Mouse (Mus musculus) MEL (cell line): Measurements from ENCODE around the gene Rmnd1. TPM values are rescaled to one million over a fixed set of nuclear protein-coding genes. Genes with fewer than 3 reads are reported as not detected.

ENCODE experiments used
- DNase-seq: peaks from one replicate; pipeline ENCODE4 v3.0.0; 2011; ENCODE audit warnings: low read depth, low spot score
- H3K27ac ChIP-seq: 2 replicates; pipeline ENCODE4 v1.5.1; 2012; ENCODE audit warnings: low read depth, mild to moderate bottlenecking, control low read depth, low read length, moderate library complexity; ENCODE audit not compliant: control insufficient read depth
- H3K27me3 ChIP-seq, 2 experiments: fragments of 150-350 bp in 1 of 2; sonication (generic) in 1 of 2; 2 replicates each; pipeline ENCODE4 v1.6.1; 2012; ENCODE audit warnings: low read length in 2 of 2, mild to moderate bottlenecking in 2 of 2, improper control_type of control experiment in 1 of 2, moderate library complexity in 1 of 2; ENCODE audit not compliant: insufficient read depth in 2 of 2, control insufficient read depth in 1 of 2
- H3K36me3 ChIP-seq, 2 experiments: 2 replicates each; pipeline ENCODE4 v1.6.1; 2012 to 2014; ENCODE audit warnings: low read length in 2 of 2, improper control_type of control experiment in 1 of 2, inconsistent platforms in 1 of 2, mild to moderate bottlenecking in 1 of 2; ENCODE audit not compliant: insufficient read depth in 2 of 2, control insufficient read depth in 1 of 2
- H3K4me1 ChIP-seq, 2 experiments: fragments of 150-350 bp in 1 of 2; sonication (generic) in 1 of 2; 2 replicates each; pipeline ENCODE4 v1.6.1; 2012; ENCODE audit warnings: low read length in 2 of 2, improper control_type of control experiment in 1 of 2, mild to moderate bottlenecking in 1 of 2; ENCODE audit not compliant: insufficient read depth in 2 of 2, control insufficient read depth in 1 of 2
- H3K4me3 ChIP-seq, 2 experiments: fragments of 150-350 bp in 1 of 2; sonication (generic) in 1 of 2; 2 replicates each; pipeline ENCODE4 v1.5.1; 2012; ENCODE audit warnings: low read depth in 2 of 2, low read length in 2 of 2, mild to moderate bottlenecking in 2 of 2, moderate library complexity in 2 of 2, control low read depth in 1 of 2, improper control_type of control experiment in 1 of 2; ENCODE audit not compliant: control insufficient read depth in 1 of 2, insufficient read depth in 1 of 2
- H3K79me2 ChIP-seq: 2 replicates; pipeline ENCODE4 v1.6.1; 2012; ENCODE audit warnings: mild to moderate bottlenecking, low read length, moderate library complexity; ENCODE audit not compliant: control insufficient read depth, poor library complexity, insufficient read depth
- H3K9ac ChIP-seq: 2 replicates; pipeline ENCODE4 v1.6.1; 2012; ENCODE audit warnings: low read depth, mild to moderate bottlenecking, control low read depth, low read length, moderate library complexity; ENCODE audit not compliant: control insufficient read depth, poor library complexity, severe bottlenecking
- H3K9me3 ChIP-seq: fragments of 150-350 bp; sonication (generic); replicated peaks from 2 replicates; pipeline ENCODE4 v1.6.1; 2012; ENCODE audit warnings: mild to moderate bottlenecking, low read length, improper control_type of control experiment, moderate library complexity; ENCODE audit not compliant: insufficient read depth
- BHLHE40 ChIP-seq: IDR thresholded peaks from 2 replicates; pipeline ENCODE4 v1.6.1; 2012; ENCODE audit warnings: low read depth, mild to moderate bottlenecking, inconsistent platforms, low read length, improper control_type of control experiment, borderline replicate concordance
- CHD1 ChIP-seq: IDR thresholded peaks from 2 replicates; pipeline ENCODE4 v1.6.1; 2012; ENCODE audit warnings: low read depth, mild to moderate bottlenecking, inconsistent platforms, low read length, improper control_type of control experiment
- CTCF ChIP-seq, 3 experiments: IDR thresholded peaks in 2 of 3; conservative IDR thresholded peaks in 1 of 3; 2 replicates each; pipeline ENCODE4 v1.5.1; 2011 to 2012; ENCODE audit warnings: low read length in 3 of 3, low read depth in 2 of 3, mild to moderate bottlenecking in 2 of 3, improper control_type of control experiment in 1 of 3, inconsistent platforms in 1 of 3, mixed read lengths in 1 of 3, moderate library complexity in 1 of 3; ENCODE audit not compliant: control insufficient read depth in 1 of 3, insufficient read depth in 1 of 3, poor library complexity in 1 of 3, severe bottlenecking in 1 of 3
- E2F4 ChIP-seq: IDR thresholded peaks from 2 replicates; pipeline ENCODE4 v1.6.1; 2011; ENCODE audit warnings: low read depth, low read length, improper control_type of control experiment, borderline replicate concordance
- ELF1 ChIP-seq: IDR thresholded peaks from 2 replicates; pipeline ENCODE4 v1.6.1; 2014; ENCODE audit warnings: low read depth, mild to moderate bottlenecking, inconsistent platforms, low read length, improper control_type of control experiment, moderate library complexity
- EP300 ChIP-seq, 2 experiments: IDR thresholded peaks; 2 replicates each; pipeline ENCODE4 v1.6.1; 2011; ENCODE audit warnings: improper control_type of control experiment in 2 of 2, low read length in 2 of 2, low read depth in 1 of 2, mild to moderate bottlenecking in 1 of 2
- GABPA ChIP-seq: IDR thresholded peaks from 2 replicates; pipeline ENCODE4 v1.6.1; 2012; ENCODE audit warnings: low read depth, mild to moderate bottlenecking, inconsistent platforms, low read length, improper control_type of control experiment, moderate library complexity
- GATA1 ChIP-seq: IDR thresholded peaks from 2 replicates; pipeline ENCODE4 v1.6.1; 2011; ENCODE audit warnings: low read depth, low read length, improper control_type of control experiment
- MAX ChIP-seq: IDR thresholded peaks from 2 replicates; pipeline ENCODE4 v1.6.1; 2011; ENCODE audit warnings: low read length, improper control_type of control experiment
- MAZ ChIP-seq: IDR thresholded peaks from 2 replicates; pipeline ENCODE4 v1.6.1; 2012; ENCODE audit warnings: low read depth, mild to moderate bottlenecking, inconsistent platforms, low read length, improper control_type of control experiment
- MXI1 ChIP-seq: IDR thresholded peaks from 2 replicates; pipeline ENCODE4 v1.6.1; 2011; ENCODE audit warnings: mild to moderate bottlenecking, low read depth, low read length, improper control_type of control experiment
- MYC ChIP-seq: IDR thresholded peaks from 2 replicates; pipeline ENCODE4 v1.6.1; 2011; ENCODE audit warnings: low read depth, mild to moderate bottlenecking, low read length, improper control_type of control experiment, moderate library complexity
- NELFE ChIP-seq: IDR thresholded peaks from 2 replicates; pipeline ENCODE4 v1.6.1; 2011; ENCODE audit warnings: low read depth, low read length, improper control_type of control experiment
- POLR2AphosphoS5 ChIP-seq: IDR thresholded peaks from 2 replicates; pipeline ENCODE4 v1.6.1; 2012; ENCODE audit warnings: low read depth, borderline replicate concordance, mild to moderate bottlenecking, inconsistent platforms, low read length, moderate library complexity, mixed read lengths
- TBP ChIP-seq: IDR thresholded peaks from 2 replicates; pipeline ENCODE4 v1.8.0; 2011; ENCODE audit warnings: low read depth, low read length, improper control_type of control experiment
- TCF12 ChIP-seq: IDR thresholded peaks from 2 replicates; pipeline ENCODE4 v1.6.1; 2014; ENCODE audit warnings: low read depth, mild to moderate bottlenecking, inconsistent platforms, low read length, improper control_type of control experiment, moderate library complexity
- USF1 ChIP-seq: IDR thresholded peaks from 2 replicates; pipeline ENCODE4 v1.6.1; 2014; ENCODE audit warnings: low read depth, mild to moderate bottlenecking, inconsistent platforms, low read length, improper control_type of control experiment, moderate library complexity
- USF2 ChIP-seq, 2 experiments: IDR thresholded peaks; 2 replicates each; pipeline ENCODE4 v1.6.1; 2011 to 2012; ENCODE audit warnings: improper control_type of control experiment in 2 of 2, low read length in 2 of 2, borderline replicate concordance in 1 of 2, inconsistent platforms in 1 of 2, low read depth in 1 of 2, mild to moderate bottlenecking in 1 of 2; ENCODE audit not compliant: insufficient read depth in 1 of 2
- ZMIZ1 ChIP-seq: IDR thresholded peaks from 2 replicates; pipeline ENCODE4 v1.6.1; 2012; ENCODE audit warnings: low read depth, mild to moderate bottlenecking, inconsistent platforms, low read length, improper control_type of control experiment, moderate library complexity
- ZNF384 ChIP-seq: IDR thresholded peaks from 2 replicates; pipeline ENCODE4 v1.6.1; 2012; ENCODE audit warnings: low read depth, mild to moderate bottlenecking, inconsistent platforms, low read length, improper control_type of control experiment
- polyA plus RNA-seq, 2 experiments: library from polyadenylated mRNA; stranded (reverse) in 1 of 2; unstranded in 1 of 2; fragments of >175 nt in 1 of 2; fragments of >200 nt in 1 of 2; gene quantifications; 2 replicates each; pipeline versions ENCODE4 v1.2.1 to v1.2.4; 2012; ENCODE audit warnings: low replicate concordance in 2 of 2, low read depth in 1 of 2; ENCODE audit not compliant: insufficient read length in 2 of 2, insufficient read depth in 1 of 2, missing spikeins in 1 of 2
- total RNA-seq: library from RNA; depleted of rRNA; stranded (reverse); fragments of 300-350 nt; gene quantifications from 2 replicates; pipeline ENCODE4 v1.2.3, GENCODE M21; 2012

The Rmnd1 gene
- total and polyA plus RNA-seq, 3 experiments: 38.8 to 39.6 TPM; not detected in 1

DNA sequence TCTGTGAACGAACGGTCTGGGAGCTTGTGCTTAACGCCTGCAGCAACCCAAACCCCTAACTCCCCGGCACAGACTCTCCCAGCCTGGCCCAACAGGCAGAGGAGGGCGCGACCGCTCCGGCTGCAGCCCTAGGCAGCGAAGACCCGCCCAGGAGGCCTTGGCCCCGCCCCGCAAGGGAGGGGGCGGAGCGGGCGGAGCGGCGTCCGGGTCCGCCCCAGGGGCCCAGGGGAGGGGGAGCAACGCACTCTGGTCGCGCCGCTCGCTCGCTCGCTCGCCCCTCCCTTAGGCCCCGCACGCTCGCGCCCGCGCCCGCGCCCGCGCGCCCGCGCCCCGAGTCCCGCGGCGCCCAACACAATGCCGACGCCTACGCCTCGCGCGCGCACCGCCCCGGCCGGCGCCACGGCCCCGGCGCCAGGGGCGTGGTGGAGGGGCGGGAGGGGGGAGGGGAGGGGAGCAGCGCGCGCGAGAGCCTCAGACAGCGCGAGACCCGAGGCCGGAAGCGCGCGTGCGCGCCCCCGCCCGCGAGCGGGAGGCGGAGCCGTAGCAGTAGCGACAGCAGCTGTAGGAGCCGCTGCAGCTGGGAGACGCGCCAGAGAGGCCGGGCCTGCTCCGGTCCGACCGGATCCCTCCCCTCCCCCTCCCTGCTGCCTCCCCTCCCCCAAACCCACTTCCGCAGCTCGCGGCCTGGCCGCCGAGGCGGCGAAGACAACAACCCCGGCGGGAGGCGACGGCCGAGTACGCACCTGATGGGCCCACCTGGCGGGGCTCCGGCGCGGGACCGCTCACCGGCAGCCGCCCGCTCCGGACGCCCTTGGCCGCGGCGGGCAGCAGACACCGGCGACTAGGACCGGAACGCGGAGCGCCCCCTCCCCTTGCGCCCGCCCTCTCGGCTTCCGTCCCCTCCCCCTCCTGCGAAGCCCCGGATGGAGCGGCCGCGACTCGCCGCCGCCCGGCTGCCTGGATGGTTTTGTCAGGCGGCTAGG is 45.3 kb downstream of the Rmnd1 start (continued):
- TF ChIP-seq USF2 (IDR thresholded peaks at IDR 0.05; ENCODE audit: borderline replicate concordance in 1 of 2, insufficient read depth in 1 of 2, low read depth in 1 of 2, low read length in 2 of 2): no peak
- TF ChIP-seq MAX: peak; percentile 31; the same call in 1 of the 2 replicates
- no peak for TF ChIP-seq BHLHE40
- peak; percentile 88 for TF ChIP-seq MAZ
- no peak for TF ChIP-seq GABPA

GRCm38 (mm10) chr10:4384244-4384643 is 47.9 kb downstream of the Rmnd1 start:
- peaks cover 33% of the 10 kb centered on the region for H3K79me2 ChIP-seq
- H3K9ac ChIP-seq: no peak overlapping the region
- no peak overlapping the region for H3K4me3 ChIP-seq
- peaks cover 7% of the 10 kb centered on the region in 2 experiments for H3K4me1 ChIP-seq
- no peaks in the 10 kb centered on the region for H3K9me3 ChIP-seq
- DNase-seq: no peak
- H3K36me3 ChIP-seq: peaks cover 1 to 5% of the 10 kb centered on the region in 2 experiments; a peak in 3 of 4 replicates
- no peaks in the 10 kb centered on the region for H3K27me3 ChIP-seq
- TF ChIP-seq ZNF384 (no peak), ZMIZ1 (no peak), E2F4 (no peak), USF1 (no peak)
- H3K27ac ChIP-seq: no peak overlapping the region

DNA sequence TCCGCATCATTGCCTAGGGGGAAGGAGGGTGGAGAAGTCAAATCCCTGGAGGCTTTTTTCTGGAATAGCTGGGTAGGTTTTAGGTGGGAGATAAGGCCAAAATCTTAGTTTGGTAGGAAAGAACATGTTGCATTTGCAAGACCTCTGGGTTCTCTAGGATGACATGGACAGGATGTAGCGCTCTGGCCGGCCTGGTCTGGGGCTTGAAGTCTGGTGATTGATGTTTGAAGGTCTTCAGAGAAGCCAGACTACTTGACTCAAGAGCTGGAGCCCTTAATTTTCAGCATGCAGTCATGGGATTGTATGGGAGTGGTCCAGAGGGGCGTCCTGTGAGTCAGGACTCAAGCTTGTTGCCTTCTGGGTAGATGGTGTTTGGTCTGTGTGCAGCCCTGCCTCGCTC is 51.4 kb downstream of the Rmnd1 start:
- Histone ChIP-seq H3K79me2 (peaks cover 11% of the 10 kb centered on the region), H3K27me3 (no peaks in the 10 kb centered on the region), H3K4me3 (no peak overlapping the region), H3K9ac (no peak overlapping the region), H3K9me3 (no peaks in the 10 kb centered on the region), H3K36me3 (peaks cover 0 to 4% of the 10 kb centered on the region in 2 experiments; a peak in 2 of 4 replicates), H3K27ac (no peak overlapping the region), H3K4me1 (peaks cover under 1 to 2% of the 10 kb centered on the region in 2 experiments)
- TF ChIP-seq NELFE: no peak
- no peak for TF ChIP-seq EP300 (IDR thresholded peaks at IDR 0.05; ENCODE audit: low read depth in 1 of 2, low read length in 2 of 2)
- no peak for TF ChIP-seq POLR2AphosphoS5
- no peak for TF ChIP-seq GATA1
- TF ChIP-seq MXI1: no peak
- no peak for TF ChIP-seq GABPA
- TF ChIP-seq MYC: no peak
- no peak for TF ChIP-seq CHD1
- no peak for TF ChIP-seq ELF1
- no peak for TF ChIP-seq CTCF (IDR thresholded peaks at IDR 0.05 in 2 of 3, conservative IDR thresholded peaks at IDR 0.05 in 1 of 3; ENCODE audit: control insufficient read depth in 1 of 3, insufficient read depth in 1 of 3, low read depth in 2 of 3, low read length in 3 of 3, poor library complexity in 1 of 3, severe bottlenecking in 1 of 3)
- no peak for TF ChIP-seq ZNF384
- no peak for TF ChIP-seq TBP
- TF ChIP-seq MAX: no peak
- TF ChIP-seq USF2 (IDR thresholded peaks at IDR 0.05; ENCODE audit: borderline replicate concordance in 1 of 2, insufficient read depth in 1 of 2, low read depth in 1 of 2, low read length in 2 of 2): no peak
- no peak for TF ChIP-seq BHLHE40
- TF ChIP-seq TCF12: no peak
- no peak for DNase-seq
